Mouse (Mus musculus): ENCODE results near the gene Psma6. TPM values are rescaled to one million over a fixed set of nuclear protein-coding genes. Genes with fewer than 3 reads are reported as not detected.

Psma6 gene
- polyA plus RNA-seq, 1 experiment: 538 TPM

DNA sequence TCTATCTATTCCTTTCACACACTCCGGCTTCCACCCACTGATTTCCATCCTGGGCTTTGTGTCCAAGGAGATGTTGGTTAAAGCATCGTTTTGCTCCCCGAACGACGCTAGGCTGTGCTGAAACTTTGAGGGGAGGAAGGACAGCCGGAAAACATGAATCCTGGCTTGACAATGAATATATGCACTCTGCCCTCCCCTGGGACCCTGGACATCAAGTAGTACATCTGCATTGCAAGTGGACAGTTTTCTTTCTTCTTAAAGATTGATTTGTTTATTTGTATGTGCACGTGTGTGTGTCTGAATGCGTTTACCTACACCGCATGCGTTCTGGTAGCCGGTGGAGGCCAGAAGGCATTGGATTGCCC is 63.4 kb downstream of the Psma6 start:
- TF ChIP-seq CTCF (IDR thresholded peaks at IDR 0.05; ENCODE audit: control insufficient read depth, insufficient read depth, insufficient replicate concordance, low read depth, low read length): no peak
- no peak for TF ChIP-seq POLR2A (IDR thresholded peaks at IDR 0.05; ENCODE audit: control insufficient read depth, low read depth, low read length)
- peaks cover 11% of the 10 kb centered on the region for H3K4me1 ChIP-seq (ENCODE audit: control insufficient read depth, insufficient read depth, low read length)
- H3K4me3 ChIP-seq (ENCODE audit: control insufficient read depth, low read depth, low read length): no peak overlapping the region
- H3K27ac ChIP-seq (ENCODE audit: control insufficient read depth, insufficient read depth, low read depth, low read length): peak overlapping the region; percentile 89
- H3K36me3 ChIP-seq (ENCODE audit: control insufficient read depth, insufficient read depth, low read length): no peaks in the 10 kb centered on the region
- no peaks in the 10 kb centered on the region for H3K27me3 ChIP-seq (ENCODE audit: control insufficient read depth, insufficient read depth, low read length)

DNA sequence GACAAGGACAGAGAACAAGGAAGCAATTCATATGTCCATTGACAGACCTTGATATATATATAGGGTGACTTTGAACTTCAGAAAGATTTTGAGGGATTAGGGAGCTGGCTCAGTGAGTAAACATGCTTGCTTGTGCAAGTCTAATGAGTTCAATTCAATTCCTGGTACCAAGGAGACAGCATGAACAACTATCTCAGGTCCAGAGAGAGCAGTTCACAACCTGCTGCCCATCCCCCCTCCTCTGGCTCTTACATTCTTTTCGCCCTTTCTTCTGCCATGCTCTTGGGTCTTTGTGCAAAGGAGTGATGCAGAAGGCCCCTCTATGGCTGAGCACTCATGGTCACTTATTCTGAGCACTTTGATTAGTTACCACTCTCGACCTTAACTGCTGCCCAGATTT is 64.4 kb downstream of the Psma6 start:
- Histone ChIP-seq H3K27ac (ENCODE audit: control insufficient read depth, insufficient read depth, low read depth, low read length) (no peak overlapping the region), H3K4me3 (ENCODE audit: control insufficient read depth, low read depth, low read length) (no peak overlapping the region), H3K4me1 (ENCODE audit: control insufficient read depth, insufficient read depth, low read length) (peaks cover 11% of the 10 kb centered on the region), H3K36me3 (ENCODE audit: control insufficient read depth, insufficient read depth, low read length) (no peaks in the 10 kb centered on the region), H3K27me3 (ENCODE audit: control insufficient read depth, insufficient read depth, low read length) (no peaks in the 10 kb centered on the region)
- TF ChIP-seq POLR2A (IDR thresholded peaks at IDR 0.05; ENCODE audit: control insufficient read depth, low read depth, low read length) (no peak), CTCF (IDR thresholded peaks at IDR 0.05; ENCODE audit: control insufficient read depth, insufficient read depth, insufficient replicate concordance, low read depth, low read length) (no peak)

DNA sequence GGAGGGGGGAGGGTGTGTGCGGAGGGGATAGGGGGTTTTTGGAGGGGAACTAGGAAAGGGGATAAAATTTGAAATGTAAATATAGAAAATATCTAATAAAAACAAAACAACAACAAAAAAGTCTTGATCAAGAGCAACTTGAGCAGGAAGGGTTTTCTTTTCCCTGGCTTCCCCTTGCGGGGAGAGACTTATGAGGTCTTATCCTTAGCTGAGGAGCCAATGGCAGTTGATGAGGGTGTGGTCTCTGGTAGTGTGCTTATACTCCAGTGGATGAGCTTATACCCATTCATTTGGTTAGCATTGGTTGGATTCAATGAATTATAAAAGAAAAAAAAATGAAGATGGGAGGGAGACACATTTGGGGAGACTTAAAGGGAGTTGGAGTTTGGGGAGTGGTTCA is 65.0 kb downstream of the Psma6 start:
- Histone ChIP-seq H3K4me3 (ENCODE audit: control insufficient read depth, low read depth, low read length) (no peak overlapping the region), H3K4me1 (ENCODE audit: control insufficient read depth, insufficient read depth, low read length) (peaks cover 11% of the 10 kb centered on the region), H3K27me3 (ENCODE audit: control insufficient read depth, insufficient read depth, low read length) (no peaks in the 10 kb centered on the region), H3K36me3 (ENCODE audit: control insufficient read depth, insufficient read depth, low read length) (no peaks in the 10 kb centered on the region), H3K27ac (ENCODE audit: control insufficient read depth, insufficient read depth, low read depth, low read length) (no peak overlapping the region)
- no peak for TF ChIP-seq CTCF (IDR thresholded peaks at IDR 0.05; ENCODE audit: control insufficient read depth, insufficient read depth, insufficient replicate concordance, low read depth, low read length)
- no peak for TF ChIP-seq POLR2A (IDR thresholded peaks at IDR 0.05; ENCODE audit: control insufficient read depth, low read depth, low read length)

DNA sequence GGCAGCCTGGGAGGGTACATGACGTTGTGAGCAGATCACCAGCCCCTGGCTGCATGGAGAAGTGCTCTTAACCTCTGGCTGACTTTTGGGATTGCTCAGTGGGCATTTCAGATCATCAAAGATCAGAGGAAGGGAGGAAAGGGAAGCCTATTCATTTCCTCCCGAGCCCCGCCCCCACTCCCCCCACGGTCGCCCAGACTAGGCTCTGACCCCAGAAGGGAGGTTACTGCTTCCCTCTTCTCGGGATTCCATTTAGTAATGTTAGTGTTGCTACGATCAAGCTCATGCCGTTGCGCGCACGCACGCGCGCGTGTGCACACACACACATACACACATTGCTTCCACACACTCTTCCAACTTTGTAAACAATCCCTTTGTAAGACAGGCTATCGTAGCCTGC is 66.4 kb downstream of the Psma6 start:
- no peaks in the 10 kb centered on the region for H3K36me3 ChIP-seq (ENCODE audit: control insufficient read depth, insufficient read depth, low read length)
- H3K27me3 ChIP-seq (ENCODE audit: control insufficient read depth, insufficient read depth, low read length): no peaks in the 10 kb centered on the region
- H3K4me1 ChIP-seq (ENCODE audit: control insufficient read depth, insufficient read depth, low read length): peaks cover 14% of the 10 kb centered on the region
- no peak for TF ChIP-seq POLR2A (IDR thresholded peaks at IDR 0.05; ENCODE audit: control insufficient read depth, low read depth, low read length)
- no peak for TF ChIP-seq CTCF (IDR thresholded peaks at IDR 0.05; ENCODE audit: control insufficient read depth, insufficient read depth, insufficient replicate concordance, low read depth, low read length)
- no peak overlapping the region for H3K4me3 ChIP-seq (ENCODE audit: control insufficient read depth, low read depth, low read length)
- peak overlapping the region; percentile 16; the same call in 1 of the 2 replicates for H3K27ac ChIP-seq (ENCODE audit: control insufficient read depth, insufficient read depth, low read depth, low read length)

DNA sequence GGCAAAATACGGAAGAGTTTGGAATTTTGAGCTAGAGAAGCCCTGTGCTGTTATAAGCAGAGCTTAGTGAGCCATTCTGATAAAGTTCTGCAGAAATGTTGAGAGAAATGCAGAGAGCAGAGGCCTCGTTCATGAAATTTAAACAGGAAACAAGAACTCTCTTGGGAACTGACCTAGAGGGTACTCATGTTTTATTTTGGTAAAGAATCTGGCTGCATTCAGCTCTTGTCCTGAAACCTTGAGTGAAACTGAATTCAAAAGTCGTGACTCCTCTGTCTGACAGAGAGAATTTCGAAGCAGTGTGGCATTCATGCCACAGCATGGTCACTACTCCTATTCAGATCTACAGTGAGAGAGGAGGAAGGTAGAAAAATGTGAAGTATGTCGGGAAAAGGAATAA is 68.8 kb downstream of the Psma6 start:
- Histone ChIP-seq H3K4me1 (ENCODE audit: control insufficient read depth, insufficient read depth, low read length) (peaks cover 6% of the 10 kb centered on the region), H3K4me3 (ENCODE audit: control insufficient read depth, low read depth, low read length) (no peak overlapping the region), H3K27me3 (ENCODE audit: control insufficient read depth, insufficient read depth, low read length) (no peaks in the 10 kb centered on the region), H3K27ac (ENCODE audit: control insufficient read depth, insufficient read depth, low read depth, low read length) (0 out of 2 replicates have a peak overlapping the region, but pooled peaks have one; percentile 64), H3K36me3 (ENCODE audit: control insufficient read depth, insufficient read depth, low read length) (no peaks in the 10 kb centered on the region)
- TF ChIP-seq POLR2A (IDR thresholded peaks at IDR 0.05; ENCODE audit: control insufficient read depth, low read depth, low read length) (no peak), CTCF (IDR thresholded peaks at IDR 0.05; ENCODE audit: control insufficient read depth, insufficient read depth, insufficient replicate concordance, low read depth, low read length) (no peak)

DNA sequence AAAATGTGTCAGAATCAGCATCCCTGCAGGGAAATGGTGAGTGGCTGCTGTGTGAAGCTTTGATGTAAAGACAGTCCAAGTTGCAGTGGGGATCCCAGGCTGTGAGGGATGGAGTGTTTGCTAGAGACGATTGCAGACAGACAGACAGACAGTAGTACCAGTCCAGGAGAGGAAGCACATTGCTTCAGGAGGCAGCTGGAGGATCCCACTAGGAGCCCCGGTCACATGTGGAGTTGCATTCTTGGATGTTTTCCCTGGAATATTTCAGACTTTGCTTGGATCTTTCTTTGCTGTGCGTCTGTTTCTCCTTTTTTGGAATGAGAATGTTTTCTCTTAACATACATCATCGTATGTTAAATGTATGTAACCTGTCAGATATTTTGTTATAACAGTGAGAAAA is 69.9 kb downstream of the Psma6 start:
- H3K36me3 ChIP-seq (ENCODE audit: control insufficient read depth, insufficient read depth, low read length): no peaks in the 10 kb centered on the region
- no peak for TF ChIP-seq POLR2A (IDR thresholded peaks at IDR 0.05; ENCODE audit: control insufficient read depth, low read depth, low read length)
- H3K27ac ChIP-seq (ENCODE audit: control insufficient read depth, insufficient read depth, low read depth, low read length): no peak overlapping the region
- H3K4me1 ChIP-seq (ENCODE audit: control insufficient read depth, insufficient read depth, low read length): peaks cover 6% of the 10 kb centered on the region
- no peak overlapping the region for H3K4me3 ChIP-seq (ENCODE audit: control insufficient read depth, low read depth, low read length)
- no peaks in the 10 kb centered on the region for H3K27me3 ChIP-seq (ENCODE audit: control insufficient read depth, insufficient read depth, low read length)

DNA sequence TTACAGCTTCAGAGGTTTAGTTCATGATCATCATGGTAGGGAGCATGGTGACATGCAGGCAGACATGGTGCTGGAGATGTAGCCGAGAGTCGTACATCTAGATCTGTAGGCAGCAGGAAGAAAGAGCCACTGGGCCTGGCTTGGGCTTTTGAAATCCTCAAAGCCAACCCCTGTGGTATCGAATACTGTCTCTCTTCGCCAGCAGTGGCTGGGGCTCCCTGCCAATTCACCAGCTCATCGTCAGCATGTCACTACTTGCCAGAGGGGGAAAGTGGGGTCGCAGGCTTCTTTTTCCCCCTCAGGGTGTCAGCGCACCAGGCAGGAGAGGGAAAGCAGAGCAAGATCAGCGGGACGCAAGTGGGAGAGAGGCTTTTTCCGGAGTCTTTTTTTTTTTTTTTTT is 71.2 kb downstream of the Psma6 start:
- H3K27ac ChIP-seq (ENCODE audit: control insufficient read depth, insufficient read depth, low read depth, low read length): peak overlapping the region; percentile 24; the same call in 1 of the 2 replicates
- no peak overlapping the region for H3K4me3 ChIP-seq (ENCODE audit: control insufficient read depth, low read depth, low read length)
- no peaks in the 10 kb centered on the region for H3K36me3 ChIP-seq (ENCODE audit: control insufficient read depth, insufficient read depth, low read length)
- TF ChIP-seq CTCF (IDR thresholded peaks at IDR 0.05; ENCODE audit: control insufficient read depth, insufficient read depth, insufficient replicate concordance, low read depth, low read length): no peak
- no peak for TF ChIP-seq POLR2A (IDR thresholded peaks at IDR 0.05; ENCODE audit: control insufficient read depth, low read depth, low read length)
- H3K27me3 ChIP-seq (ENCODE audit: control insufficient read depth, insufficient read depth, low read length): no peaks in the 10 kb centered on the region
- H3K4me1 ChIP-seq (ENCODE audit: control insufficient read depth, insufficient read depth, low read length): peaks cover 4% of the 10 kb centered on the region

DNA sequence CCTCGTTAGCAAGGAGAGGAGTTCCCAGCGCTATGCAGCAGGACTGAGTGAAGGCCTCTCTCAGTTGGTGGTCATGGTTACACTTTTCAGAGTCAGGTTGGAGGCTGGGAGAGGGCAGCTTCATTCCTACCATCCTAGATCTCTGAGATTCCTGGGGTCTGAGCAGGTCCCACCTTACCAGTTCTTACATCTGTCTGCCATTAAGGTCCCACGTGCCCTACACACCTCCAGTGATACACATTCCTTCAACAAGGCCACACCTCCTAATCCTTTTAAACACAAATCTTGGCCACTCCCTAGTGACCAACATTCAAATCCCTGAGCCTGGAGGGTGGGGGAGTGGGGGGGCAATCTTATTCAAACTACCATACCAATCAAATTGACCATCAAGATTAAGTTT is 72.1 kb downstream of the Psma6 start:
- no peak overlapping the region for H3K4me3 ChIP-seq (ENCODE audit: control insufficient read depth, low read depth, low read length)
- no peaks in the 10 kb centered on the region for H3K27me3 ChIP-seq (ENCODE audit: control insufficient read depth, insufficient read depth, low read length)
- TF ChIP-seq CTCF (IDR thresholded peaks at IDR 0.05; ENCODE audit: control insufficient read depth, insufficient read depth, insufficient replicate concordance, low read depth, low read length): no peak
- TF ChIP-seq POLR2A (IDR thresholded peaks at IDR 0.05; ENCODE audit: control insufficient read depth, low read depth, low read length): no peak
- no peaks in the 10 kb centered on the region for H3K36me3 ChIP-seq (ENCODE audit: control insufficient read depth, insufficient read depth, low read length)
- H3K27ac ChIP-seq (ENCODE audit: control insufficient read depth, insufficient read depth, low read depth, low read length): no peak overlapping the region
- peaks cover 3% of the 10 kb centered on the region for H3K4me1 ChIP-seq (ENCODE audit: control insufficient read depth, insufficient read depth, low read length)

Measured in testis, adult 2 months (tissue).